Mouse (Mus musculus) hindbrain, postnatal 0 days (tissue): ENCODE results near the gene Elk4. TPM values are rescaled to one million over a fixed set of nuclear protein-coding genes. Genes with fewer than 3 reads are reported as not detected.

ENCODE experiments used
- ATAC-seq: fragments of 200-750 bp; cut with Nextera tagmentation; 2 replicates; pipeline ENCODE4 v1.8.0; 2017; ENCODE audit warnings: mild to moderate bottlenecking, moderate TSS enrichment, moderate library complexity
- DNase-seq: peaks from one replicate; pipeline ENCODE4 v3.0.0-alpha.2; 2015; ENCODE audit warnings: low spot score
- H3K27ac ChIP-seq: fragments of 300-500 bp; sonication (generic); 2 replicates; pipeline ENCODE4 v1.5.1; 2014; ENCODE audit warnings: mild to moderate bottlenecking
- H3K27me3 ChIP-seq: fragments of 300-500 bp; sonication (generic); 2 replicates; pipeline ENCODE4 v1.6.1; 2014; ENCODE audit warnings: low read length, mixed read lengths; ENCODE audit not compliant: insufficient read depth
- H3K36me3 ChIP-seq: fragments of 300-500 bp; sonication (generic); 2 replicates; pipeline ENCODE4 v1.6.1; 2014; ENCODE audit warnings: low read length, mixed read lengths; ENCODE audit not compliant: insufficient read depth
- H3K4me1 ChIP-seq: fragments of 300-500 bp; sonication (generic); 2 replicates; pipeline ENCODE4 v1.6.1; 2014; ENCODE audit warnings: antibody characterized with exemption, low read length, mixed read lengths; ENCODE audit not compliant: insufficient read depth
- H3K4me2 ChIP-seq: fragments of 300-500 bp; sonication (generic); 2 replicates; pipeline ENCODE4 v1.6.1; 2014; ENCODE audit warnings: low read depth, mild to moderate bottlenecking, low read length, moderate library complexity, mixed read lengths
- H3K4me3 ChIP-seq: fragments of 300-500 bp; sonication (generic); 2 replicates; pipeline ENCODE4 v1.5.1; 2014; ENCODE audit warnings: low read length
- H3K9ac ChIP-seq: fragments of 300-500 bp; sonication (generic); replicated peaks from 2 replicates; pipeline ENCODE4 v1.6.1; 2014; ENCODE audit warnings: mild to moderate bottlenecking, low read length, moderate library complexity, mixed read lengths
- H3K9me3 ChIP-seq: fragments of 300-500 bp; sonication (generic); 2 replicates; pipeline ENCODE4 v1.6.1; 2016; ENCODE audit warnings: low read length, mixed read lengths
- CTCF ChIP-seq: IDR thresholded peaks from 2 replicates; pipeline ENCODE4 v1.5.1; 2016; ENCODE audit warnings: antibody characterized with exemption, control low read depth, low read depth
- WGBS: fragments of 180-500 bp; shearing (Covaris S2); extraction: QIAGEN DNeasy Blood & Tissue Kit; methylation state at CpG from one replicate; pipeline ENCODE4 v1.1.7; 2014; 5-methylcytosine and 5-hydroxymethylcytosine counted together
- polyA plus RNA-seq: library from polyadenylated mRNA; unstranded; fragments of >200 nt; fragmentation: Nextera tagmentation; extraction: Ambion mirVana; gene quantifications from 2 replicates; pipeline ENCODE4 v1.2.1, GENCODE M21; 2015
- total RNA-seq: library from RNA; depleted of rRNA; stranded (reverse); fragments of >200 nt; gene quantifications from 2 replicates; pipeline ENCODE4 v1.2.3, GENCODE M21; 2014

Elk4 gene
- total and polyA plus RNA-seq, 2 experiments from 2014 or later: 8.2 to 22.4 TPM

- Histone ChIP-seq H3K4me2 (no peak overlapping the region), H3K4me3 (no peak overlapping the region), H3K4me1 (peaks cover 12% of the 10 kb centered on the region), H3K36me3 (peaks cover 8% of the 10 kb centered on the region; the same call in 1 of the 2 replicates), H3K9ac (no peak overlapping the region), H3K9me3 (no peaks in the 10 kb centered on the region), H3K27ac (no peak overlapping the region), H3K27me3 (no peaks in the 10 kb centered on the region)
- DNase-seq (no peak), ATAC-seq (no peak)
- 77% methylated on average over 8 of the region's 8 CpGs for WGBS
- no peak for TF ChIP-seq CTCF
Observed at GRCm38 (mm10) chr1:132012861-132013260, 5.5 kb downstream of the Elk4 start.

- Histone ChIP-seq H3K4me3 (no peak overlapping the region), H3K4me2 (no peak overlapping the region), H3K36me3 (peaks cover 19% of the 10 kb centered on the region), H3K9me3 (no peaks in the 10 kb centered on the region), H3K27ac (no peak overlapping the region), H3K9ac (no peak overlapping the region), H3K27me3 (no peaks in the 10 kb centered on the region), H3K4me1 (peaks cover under 1% of the 10 kb centered on the region; the same call in 1 of the 2 replicates)
- no peak for DNase-seq
- 96% methylated on average over 1 of the region's 1 CpGs for WGBS
- ATAC-seq: no peak
- peak; percentile 25 for TF ChIP-seq CTCF
Observed at GRCm38 (mm10) chr1:132014800-132015199, 7.4 kb downstream of the Elk4 start.

GRCm38 (mm10) chr1:132016691-132017090 lies 9.3 kb downstream of the Elk4 start:
- Histone ChIP-seq H3K36me3 (peaks cover 30% of the 10 kb centered on the region), H3K4me1 (no peaks in the 10 kb centered on the region), H3K27ac (no peak overlapping the region), H3K9ac (no peak overlapping the region), H3K4me3 (no peak overlapping the region), H3K4me2 (no peak overlapping the region), H3K9me3 (no peaks in the 10 kb centered on the region), H3K27me3 (no peaks in the 10 kb centered on the region)
- WGBS: 89% methylated on average over 1 of the region's 1 CpGs
- DNase-seq (no peak), ATAC-seq (no peak)
- no peak for TF ChIP-seq CTCF

- Histone ChIP-seq H3K4me3 (no peak overlapping the region), H3K27ac (no peak overlapping the region), H3K4me1 (no peaks in the 10 kb centered on the region), H3K9me3 (no peaks in the 10 kb centered on the region), H3K36me3 (peaks cover 31% of the 10 kb centered on the region), H3K27me3 (no peaks in the 10 kb centered on the region), H3K4me2 (no peak overlapping the region), H3K9ac (no peak overlapping the region)
- ATAC-seq (no peak), DNase-seq (no peak)
- WGBS: 93% methylated on average over 7 of the region's 7 CpGs
- no peak for TF ChIP-seq CTCF
Observed at GRCm38 (mm10) chr1:132019876-132020275, 12.5 kb downstream of the Elk4 start.

- TF ChIP-seq CTCF: no peak
- Histone ChIP-seq H3K27ac (no peak overlapping the region), H3K9me3 (no peaks in the 10 kb centered on the region), H3K36me3 (peaks cover 30% of the 10 kb centered on the region), H3K27me3 (no peaks in the 10 kb centered on the region), H3K4me2 (no peak overlapping the region), H3K4me3 (no peak overlapping the region), H3K4me1 (no peaks in the 10 kb centered on the region), H3K9ac (no peak overlapping the region)
- no peak for ATAC-seq
- no peak for DNase-seq
- 85% methylated on average over 3 of the region's 3 CpGs for WGBS
Observed at GRCm38 (mm10) chr1:132022107-132022506, 14.7 kb downstream of the Elk4 start.

GRCm38 (mm10) chr1:132026925-132027646 lies 19.7 kb downstream of the Elk4 start:
- Histone ChIP-seq H3K4me1 (no peaks in the 10 kb centered on the region), H3K36me3 (peaks cover 15% of the 10 kb centered on the region), H3K27ac (no peak overlapping the region), H3K4me3 (no peak overlapping the region), H3K9me3 (no peaks in the 10 kb centered on the region), H3K27me3 (no peaks in the 10 kb centered on the region), H3K9ac (no peak overlapping the region), H3K4me2 (no peak overlapping the region)
- ATAC-seq: no peak
- no peak for DNase-seq
- TF ChIP-seq CTCF: no peak
- WGBS: 60% methylated on average over 11 of the region's 11 CpGs

- Histone ChIP-seq H3K4me1 (no peaks in the 10 kb centered on the region), H3K27ac (no peak overlapping the region), H3K4me3 (no peak overlapping the region), H3K27me3 (no peaks in the 10 kb centered on the region), H3K36me3 (peaks cover 15% of the 10 kb centered on the region), H3K4me2 (no peak overlapping the region), H3K9me3 (no peaks in the 10 kb centered on the region), H3K9ac (no peak overlapping the region)
- no peak for DNase-seq
- no peak for TF ChIP-seq CTCF
- 88% methylated on average over 5 of the region's 5 CpGs for WGBS
- ATAC-seq: no peak
Observed at GRCm38 (mm10) chr1:132027978-132028377, 20.6 kb downstream of the Elk4 start.
